ENCODE assay signal across 1 mouse cellular context in the genomic region with DNA sequence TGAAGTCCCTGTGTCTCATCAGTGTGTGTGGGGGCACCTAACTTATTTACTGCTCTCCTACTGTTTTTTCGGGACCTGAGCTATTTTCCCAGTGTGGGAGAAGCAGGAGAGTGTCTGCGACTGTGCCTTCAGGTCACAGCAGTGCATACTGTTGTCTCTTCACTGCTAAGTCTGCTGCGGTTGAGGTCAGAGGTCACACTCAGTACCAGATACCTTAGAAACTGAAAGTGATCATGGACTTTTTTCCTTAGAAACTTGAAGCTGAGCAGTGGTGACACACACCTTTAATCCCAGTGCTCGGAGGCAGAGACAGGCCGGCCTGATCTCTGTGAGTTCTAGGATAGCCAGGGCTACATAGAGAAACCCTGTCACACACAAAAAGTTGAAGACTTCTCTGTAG.
TF ChIP-seq lines count a peak whose summit lies in the region.

No protein-coding gene starts in this region.

TF ChIP-seq in myocyte, 11 proteins besides CTCF, POLR2A, EP300 and RAD21:
- TF ChIP-seq SRF (IDR thresholded peaks at IDR 0.05; ENCODE audit: control insufficient read depth, insufficient read length, low read depth): no peak
- no peak for TF ChIP-seq CEBPB (IDR thresholded peaks at IDR 0.05; ENCODE audit: insufficient read depth, poor library complexity, severe bottlenecking)
- TF ChIP-seq E2F4 (IDR thresholded peaks at IDR 0.05; ENCODE audit: insufficient read depth): no peak
- TF ChIP-seq REST (IDR thresholded peaks at IDR 0.05; ENCODE audit: insufficient read depth, insufficient read length): no peak
- no peak for TF ChIP-seq TCF12 (IDR thresholded peaks at IDR 0.05; ENCODE audit: insufficient read depth, poor library complexity, severe bottlenecking)
- no peak for TF ChIP-seq POLR2AphosphoS2 (IDR thresholded peaks at IDR 0.05; ENCODE audit: insufficient read length, low read depth)
- no peak for TF ChIP-seq USF1 (IDR thresholded peaks at IDR 0.05; ENCODE audit: low read depth)
- TF ChIP-seq MYOD1 (IDR thresholded peaks at IDR 0.05; ENCODE audit: control insufficient read depth in 1 of 3, insufficient read length in 2 of 3, low read depth in 2 of 3): no peak
